Mouse (Mus musculus): ENCODE results near the gene Ubtf.
A peak's percentile ranks its signal among the peaks of the same experiment; 100 is the strongest.

Gene Ubtf

DNA sequence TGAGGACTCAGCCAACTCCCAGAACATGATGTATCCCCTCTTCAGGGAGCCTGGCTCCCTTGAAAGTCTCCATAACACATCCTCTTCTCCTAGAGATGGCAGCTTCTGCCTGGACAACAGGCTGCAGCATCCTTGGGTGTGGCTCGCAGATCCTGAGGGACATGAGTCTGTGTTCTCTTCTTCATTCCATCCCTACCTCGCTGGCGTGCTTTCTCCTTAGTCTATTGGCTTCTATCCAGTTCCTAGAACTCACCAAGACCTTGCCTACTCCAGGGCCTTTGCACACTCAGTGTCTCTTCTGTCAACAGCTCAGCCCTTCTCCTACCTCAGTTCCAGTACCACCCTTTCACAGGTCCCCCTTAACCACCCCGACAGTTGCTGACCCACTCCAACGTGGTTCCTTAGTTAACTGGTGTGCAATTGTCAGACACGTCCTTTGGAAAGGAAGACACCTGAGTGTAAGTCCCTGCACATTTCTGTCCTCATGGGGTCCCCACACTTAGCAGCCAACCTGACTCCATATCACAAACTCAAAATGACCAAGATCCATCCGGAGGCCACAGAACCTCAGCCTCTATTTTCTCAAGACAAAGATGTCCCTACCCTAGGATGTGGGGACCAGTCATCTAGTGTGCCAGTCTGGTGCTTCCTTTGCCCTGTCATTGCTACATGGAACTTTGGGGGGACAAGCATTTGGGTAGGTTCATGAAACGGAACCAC, 42.4 kb upstream of the Ubtf start:
- peaks cover 29% of the 10 kb centered on the region for H3K4me1 ChIP-seq (replicated peaks; ENCODE audit: low read depth, low read length)

GRCm38 (mm10) chr11:102358365-102358764, 38.8 kb upstream of the Ubtf start:
- Histone ChIP-seq H3K4me1 (replicated peaks; ENCODE audit: low read depth, low read length) (peaks cover 31% of the 10 kb centered on the region), H3K36me3 (ENCODE audit: insufficient read depth, low read length) (no peaks in the 10 kb centered on the region), H3K4me3 (replicated peaks; ENCODE audit: low read length) (no peak overlapping the region), H3K27me3 (ENCODE audit: insufficient read depth, low read length) (peaks cover 89% of the 10 kb centered on the region), H3K9me3 (ENCODE audit: low read length) (no peaks in the 10 kb centered on the region)
- TF ChIP-seq CTCF (conservative IDR thresholded peaks at IDR 0.05; ENCODE audit: low read length) (no peak), NANOG (IDR thresholded peaks at IDR 0.05; ENCODE audit: borderline replicate concordance, low read length) (no peak), POU5F1 (IDR thresholded peaks at IDR 0.05; ENCODE audit: borderline replicate concordance, low read length) (no peak)

More for the DNA sequence above, 42.4 kb upstream of the Ubtf start:
- Histone ChIP-seq H3K4me3 (replicated peaks; ENCODE audit: low read length) (no peak overlapping the region), H3K27me3 (ENCODE audit: insufficient read depth, low read length) (peaks cover 83% of the 10 kb centered on the region), H3K9me3 (ENCODE audit: low read length) (no peaks in the 10 kb centered on the region), H3K36me3 (ENCODE audit: insufficient read depth, low read length) (no peaks in the 10 kb centered on the region)
- TF ChIP-seq POU5F1 (IDR thresholded peaks at IDR 0.05; ENCODE audit: borderline replicate concordance, low read length) (no peak), CTCF (conservative IDR thresholded peaks at IDR 0.05; ENCODE audit: low read length) (no peak), NANOG (IDR thresholded peaks at IDR 0.05; ENCODE audit: borderline replicate concordance, low read length) (no peak)

DNA sequence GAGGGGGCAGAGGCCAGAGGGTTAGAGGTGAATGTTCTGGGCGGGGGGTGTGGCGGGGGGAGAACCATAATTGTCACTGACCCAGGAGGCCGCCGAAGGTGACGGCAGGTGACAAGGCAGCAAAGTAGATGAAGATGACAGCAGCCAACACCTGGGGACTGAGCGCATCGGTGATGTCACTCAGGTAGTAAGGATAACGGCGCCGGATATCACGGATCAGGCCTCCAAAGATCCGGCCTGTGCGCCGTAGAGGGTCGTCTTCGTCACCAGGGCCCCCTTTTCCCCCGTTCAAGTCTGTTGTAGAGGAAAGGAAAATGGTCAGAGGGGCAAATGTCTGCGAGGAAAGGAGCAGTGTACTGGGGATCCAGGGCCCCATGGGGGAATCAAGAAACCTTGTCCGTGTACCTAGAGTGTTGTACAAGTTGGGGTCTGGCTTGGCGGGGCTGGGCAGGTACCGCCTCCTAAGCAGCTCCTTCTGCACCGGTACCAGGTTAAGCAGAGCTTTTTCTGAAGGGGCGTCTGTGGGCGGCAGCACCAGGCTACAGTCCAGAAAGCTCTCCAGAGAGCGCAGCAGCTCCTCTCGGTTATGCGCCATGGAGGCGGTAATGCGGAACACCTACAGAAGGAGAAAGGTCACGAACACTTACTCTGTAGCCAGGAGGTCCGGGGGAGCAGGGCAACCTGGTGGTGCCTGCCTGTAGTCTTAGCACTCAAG, 37.3 kb upstream of the Ubtf start:
- Histone ChIP-seq H3K4me1 (replicated peaks; ENCODE audit: low read depth, low read length) (peaks cover 46% of the 10 kb centered on the region), H3K36me3 (ENCODE audit: insufficient read depth, low read length) (no peaks in the 10 kb centered on the region)
- TF ChIP-seq CTCF (conservative IDR thresholded peaks at IDR 0.05; ENCODE audit: low read length) (no peak), NANOG (IDR thresholded peaks at IDR 0.05; ENCODE audit: borderline replicate concordance, low read length) (no peak), POU5F1 (IDR thresholded peaks at IDR 0.05; ENCODE audit: borderline replicate concordance, low read length) (no peak)

GRCm38 (mm10) chr11:102356190-102356589, 36.6 kb upstream of the Ubtf start:
- peak overlapping the region; percentile 72 for H3K4me3 ChIP-seq (replicated peaks; ENCODE audit: low read length)
- no peaks in the 10 kb centered on the region for H3K9me3 ChIP-seq (ENCODE audit: low read length)
- no peaks in the 10 kb centered on the region for H3K36me3 ChIP-seq (ENCODE audit: insufficient read depth, low read length)
- TF ChIP-seq NANOG (IDR thresholded peaks at IDR 0.05; ENCODE audit: borderline replicate concordance, low read length) (no peak), POU5F1 (IDR thresholded peaks at IDR 0.05; ENCODE audit: borderline replicate concordance, low read length) (no peak), CTCF (conservative IDR thresholded peaks at IDR 0.05; ENCODE audit: low read length) (no peak)
- H3K27me3 ChIP-seq (ENCODE audit: insufficient read depth, low read length) = peaks cover 88% of the 10 kb centered on the region
- peaks cover 46% of the 10 kb centered on the region for H3K4me1 ChIP-seq (replicated peaks; ENCODE audit: low read depth, low read length)

More for the DNA sequence above, 37.3 kb upstream of the Ubtf start:
- H3K4me3 ChIP-seq (replicated peaks; ENCODE audit: low read length) = peak overlapping the region; percentile 72
- no peaks in the 10 kb centered on the region for H3K9me3 ChIP-seq (ENCODE audit: low read length)
- peaks cover 88% of the 10 kb centered on the region for H3K27me3 ChIP-seq (ENCODE audit: insufficient read depth, low read length)

DNA sequence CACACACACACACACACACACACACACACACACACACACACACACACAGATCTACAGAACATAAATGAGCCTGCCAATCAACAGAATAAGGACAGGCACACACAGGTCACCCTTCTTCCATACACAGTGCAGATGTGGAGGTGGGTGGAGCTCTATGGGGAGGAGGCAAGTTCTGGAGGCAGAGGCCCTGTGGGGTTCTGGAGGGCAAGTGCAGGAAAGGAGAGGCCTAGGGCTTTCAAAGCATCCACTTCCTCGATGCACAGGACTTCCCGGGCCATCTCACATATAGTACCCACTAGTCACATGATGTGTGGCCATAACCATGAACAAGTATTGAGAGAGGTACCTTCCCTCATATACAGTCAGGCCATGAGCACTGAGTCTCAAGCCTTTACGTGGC, 36.0 kb upstream of the Ubtf start:
- peaks cover 86% of the 10 kb centered on the region for H3K27me3 ChIP-seq (ENCODE audit: insufficient read depth, low read length)
- TF ChIP-seq NANOG (IDR thresholded peaks at IDR 0.05; ENCODE audit: borderline replicate concordance, low read length) = no peak
- no peak for TF ChIP-seq CTCF (conservative IDR thresholded peaks at IDR 0.05; ENCODE audit: low read length)
- TF ChIP-seq POU5F1 (IDR thresholded peaks at IDR 0.05; ENCODE audit: borderline replicate concordance, low read length) = no peak
- H3K9me3 ChIP-seq (ENCODE audit: low read length) = no peaks in the 10 kb centered on the region
- H3K4me3 ChIP-seq (replicated peaks; ENCODE audit: low read length) = no peak overlapping the region
- no peaks in the 10 kb centered on the region for H3K36me3 ChIP-seq (ENCODE audit: insufficient read depth, low read length)
- H3K4me1 ChIP-seq (replicated peaks; ENCODE audit: low read depth, low read length) = peaks cover 46% of the 10 kb centered on the region

GRCm38 (mm10) chr11:102353021-102353431, 33.5 kb upstream of the Ubtf start:
- H3K4me3 ChIP-seq (replicated peaks; ENCODE audit: low read length) = peak overlapping the region; percentile 15; the same call in 1 of the 2 replicates
- H3K9me3 ChIP-seq (ENCODE audit: low read length) = no peaks in the 10 kb centered on the region
- no peaks in the 10 kb centered on the region for H3K36me3 ChIP-seq (ENCODE audit: insufficient read depth, low read length)
- TF ChIP-seq NANOG (IDR thresholded peaks at IDR 0.05; ENCODE audit: borderline replicate concordance, low read length) (no peak), POU5F1 (IDR thresholded peaks at IDR 0.05; ENCODE audit: borderline replicate concordance, low read length) (no peak), CTCF (conservative IDR thresholded peaks at IDR 0.05; ENCODE audit: low read length) (no peak)
- peaks cover 61% of the 10 kb centered on the region for H3K27me3 ChIP-seq (ENCODE audit: insufficient read depth, low read length)
- peaks cover 61% of the 10 kb centered on the region for H3K4me1 ChIP-seq (replicated peaks; ENCODE audit: low read depth, low read length)

GRCm38 (mm10) chr11:102352378-102352777, 32.8 kb upstream of the Ubtf start:
- H3K4me1 ChIP-seq (replicated peaks; ENCODE audit: low read depth, low read length) = peaks cover 61% of the 10 kb centered on the region
- H3K36me3 ChIP-seq (ENCODE audit: insufficient read depth, low read length) = no peaks in the 10 kb centered on the region
- H3K27me3 ChIP-seq (ENCODE audit: insufficient read depth, low read length) = peaks cover 55% of the 10 kb centered on the region
- H3K9me3 ChIP-seq (ENCODE audit: low read length) = no peaks in the 10 kb centered on the region
- TF ChIP-seq POU5F1 (IDR thresholded peaks at IDR 0.05; ENCODE audit: borderline replicate concordance, low read length) (no peak), NANOG (IDR thresholded peaks at IDR 0.05; ENCODE audit: borderline replicate concordance, low read length) (no peak), CTCF (conservative IDR thresholded peaks at IDR 0.05; ENCODE audit: low read length) (no peak)
- no peak overlapping the region for H3K4me3 ChIP-seq (replicated peaks; ENCODE audit: low read length)

- no peaks in the 10 kb centered on the region for H3K36me3 ChIP-seq (ENCODE audit: insufficient read depth, low read length)
- H3K27me3 ChIP-seq (ENCODE audit: insufficient read depth, low read length) = peaks cover 41% of the 10 kb centered on the region
- no peaks in the 10 kb centered on the region for H3K9me3 ChIP-seq (ENCODE audit: low read length)
- H3K4me1 ChIP-seq (replicated peaks; ENCODE audit: low read depth, low read length) = peaks cover 59% of the 10 kb centered on the region
- no peak overlapping the region for H3K4me3 ChIP-seq (replicated peaks; ENCODE audit: low read length)
- TF ChIP-seq CTCF (conservative IDR thresholded peaks at IDR 0.05; ENCODE audit: low read length) (no peak), POU5F1 (IDR thresholded peaks at IDR 0.05; ENCODE audit: borderline replicate concordance, low read length) (no peak), NANOG (IDR thresholded peaks at IDR 0.05; ENCODE audit: borderline replicate concordance, low read length) (no peak)
Measured at GRCm38 (mm10) chr11:102350981-102351523, 31.5 kb upstream of the Ubtf start.
